Mouse (Mus musculus) lung, embryonic 14.5 days (tissue): ENCODE results near the gene Foxred2. TPM values are rescaled to one million over a fixed set of nuclear protein-coding genes. Genes with fewer than 3 reads are reported as not detected.

Experiments
- ATAC-seq: fragments of 200-750 bp; cut with Nextera tagmentation; 2 replicates; pipeline ENCODE4 v1.8.0; 2017; ENCODE audit warnings: mild to moderate bottlenecking, moderate TSS enrichment, moderate library complexity; ENCODE audit not compliant: insufficient read depth
- DNase-seq: peaks from one replicate; pipeline ENCODE4 v3.0.0-alpha.2; 2015
- H3K27ac ChIP-seq: fragments of 300-500 bp; sonication (generic); 2 replicates; pipeline ENCODE4 v1.5.1; 2014; ENCODE audit warnings: low read depth, mild to moderate bottlenecking, moderate library complexity
- H3K27me3 ChIP-seq: fragments of 300-500 bp; sonication (generic); 2 replicates; pipeline ENCODE4 v1.6.1; 2014; ENCODE audit warnings: low read length, control low read depth; ENCODE audit not compliant: insufficient read depth
- H3K36me3 ChIP-seq: fragments of 300-500 bp; sonication (generic); 2 replicates; pipeline ENCODE4 v1.6.1; 2014; ENCODE audit warnings: control low read depth; ENCODE audit not compliant: insufficient read depth
- H3K4me1 ChIP-seq: fragments of 300-500 bp; sonication (generic); 2 replicates; pipeline ENCODE4 v1.6.1; 2014; ENCODE audit warnings: antibody characterized with exemption, control low read depth; ENCODE audit not compliant: insufficient read depth
- H3K4me2 ChIP-seq: fragments of 300-500 bp; sonication (generic); 2 replicates; pipeline ENCODE4 v1.6.1; 2014; ENCODE audit warnings: mild to moderate bottlenecking
- H3K4me3 ChIP-seq: fragments of 300-500 bp; sonication (generic); 2 replicates; pipeline ENCODE4 v1.5.1; 2014; ENCODE audit warnings: low read depth, low read length
- H3K9ac ChIP-seq: fragments of 300-500 bp; sonication (generic); 2 replicates; pipeline ENCODE4 v1.6.1; 2014
- H3K9me3 ChIP-seq: fragments of 300-500 bp; sonication (generic); 2 replicates; pipeline ENCODE4 v1.6.1; 2016; ENCODE audit warnings: low read depth, low read length, control low read depth
- CTCF ChIP-seq: IDR thresholded peaks from 2 replicates; pipeline ENCODE4 v1.5.1; 2016; ENCODE audit warnings: antibody characterized with exemption, low read depth
- WGBS: fragments of 180-500 bp; shearing (Covaris S2); extraction: QIAGEN DNeasy Blood & Tissue Kit; methylation state at CpG from one replicate; pipeline ENCODE4 v1.1.7; 2014; 5-methylcytosine and 5-hydroxymethylcytosine counted together
- polyA plus RNA-seq: library from polyadenylated mRNA; unstranded; fragments of >200 nt; fragmentation: Nextera tagmentation; extraction: Ambion mirVana; gene quantifications from 2 replicates; pipeline ENCODE4 v1.2.1, GENCODE M21; 2014

Gene Foxred2
- polyA plus RNA-seq, 1 experiment from 2014 or later: 5.4 TPM

DNA sequence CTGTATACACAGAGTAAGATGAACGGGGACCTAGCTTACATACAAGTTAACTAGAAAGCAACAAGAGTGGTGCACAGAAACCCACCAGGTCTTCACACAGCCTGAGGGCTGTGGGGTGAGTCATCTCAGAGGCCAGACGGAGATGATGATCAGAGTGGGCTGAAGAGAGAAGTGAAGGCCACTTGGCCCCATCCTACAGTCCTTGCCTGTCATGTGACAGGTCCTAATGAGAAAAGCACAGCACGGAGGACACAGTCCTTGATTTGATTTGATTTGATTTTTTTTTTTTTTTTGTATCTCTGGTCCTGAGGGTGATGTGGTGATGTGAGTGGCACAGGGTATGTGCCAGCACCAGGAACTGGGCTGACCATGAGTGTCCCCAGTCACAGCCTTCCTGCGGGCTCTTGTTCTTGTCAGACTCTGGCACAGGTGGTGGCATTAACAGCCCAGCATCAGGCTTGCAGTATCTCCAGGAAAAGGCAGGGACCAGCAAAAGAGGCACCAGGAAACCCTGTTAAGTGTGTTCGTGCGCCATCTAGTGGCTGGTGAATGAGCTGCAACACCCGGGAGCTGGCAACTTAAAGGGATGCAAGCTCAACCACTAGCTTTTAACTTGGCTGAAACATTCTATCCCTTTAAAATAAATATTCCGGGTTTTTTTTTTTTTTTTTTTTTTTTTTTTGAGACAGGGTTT, 39.5 kb downstream of the Foxred2 start:
- Histone ChIP-seq H3K9me3 (no peaks in the 10 kb centered on the region), H3K9ac (no peak overlapping the region), H3K27ac (no peak overlapping the region), H3K4me3 (no peak overlapping the region), H3K36me3 (peaks cover 70% of the 10 kb centered on the region), H3K4me1 (no peaks in the 10 kb centered on the region), H3K27me3 (no peaks in the 10 kb centered on the region), H3K4me2 (no peak overlapping the region)
- peak; percentile 92 for TF ChIP-seq CTCF
- peak; percentile 40 for ATAC-seq
- peak; percentile 97 for DNase-seq
- 41% methylated on average over 7 of the region's 8 CpGs for WGBS

DNA sequence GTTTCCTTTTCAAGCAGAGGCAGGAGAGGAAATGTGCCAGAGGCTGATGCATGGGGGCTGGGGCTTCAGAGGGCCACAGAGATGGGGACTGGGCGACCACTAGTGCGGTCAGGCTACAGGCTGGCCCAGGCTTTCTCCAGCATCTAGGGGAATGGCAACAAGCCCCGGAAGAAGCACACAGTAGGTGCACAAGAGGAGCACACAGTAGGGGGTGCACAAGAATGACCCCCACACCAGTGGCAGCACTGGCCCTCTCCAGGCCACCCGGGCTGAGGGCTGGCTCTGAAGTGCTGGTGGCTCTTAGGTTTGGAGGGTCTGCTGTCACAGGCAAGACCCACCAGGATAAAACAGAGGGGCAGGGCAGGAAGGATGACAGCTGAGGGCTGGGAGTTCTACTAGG, 41.2 kb downstream of the Foxred2 start:
- DNase-seq (no peak), ATAC-seq (no peak)
- WGBS: 90% methylated on average over 4 of the region's 4 CpGs
- H3K4me3 ChIP-seq: no peak overlapping the region
- H3K4me1 ChIP-seq: no peaks in the 10 kb centered on the region
- no peak overlapping the region for H3K9ac ChIP-seq
- H3K36me3 ChIP-seq: peaks cover 55% of the 10 kb centered on the region
- no peaks in the 10 kb centered on the region for H3K27me3 ChIP-seq
- H3K9me3 ChIP-seq: no peaks in the 10 kb centered on the region
- no peak overlapping the region for H3K4me2 ChIP-seq
- no peak for TF ChIP-seq CTCF
- H3K27ac ChIP-seq: no peak overlapping the region

GRCm38 (mm10) chr15:77914507-77914906, 42.0 kb downstream of the Foxred2 start:
- H3K4me2 ChIP-seq: no peak overlapping the region
- no peaks in the 10 kb centered on the region for H3K27me3 ChIP-seq
- no peak overlapping the region for H3K4me3 ChIP-seq
- no peaks in the 10 kb centered on the region for H3K4me1 ChIP-seq
- no peak overlapping the region for H3K27ac ChIP-seq
- H3K9ac ChIP-seq: no peak overlapping the region
- no peak for ATAC-seq
- no peaks in the 10 kb centered on the region for H3K9me3 ChIP-seq
- no peak for DNase-seq
- 98% methylated on average over 3 of the region's 3 CpGs for WGBS
- peaks cover 52% of the 10 kb centered on the region for H3K36me3 ChIP-seq
- no peak for TF ChIP-seq CTCF

GRCm38 (mm10) chr15:77913054-77913453, 43.5 kb downstream of the Foxred2 start:
- DNase-seq: no peak
- no peak overlapping the region for H3K4me3 ChIP-seq
- 67% methylated on average over 8 of the region's 8 CpGs for WGBS
- H3K4me1 ChIP-seq: 0 out of 2 replicates have a peak, but pooled peaks cover 3% of the 10 kb centered on the region
- H3K4me2 ChIP-seq: no peak overlapping the region
- no peak for TF ChIP-seq CTCF
- peak overlapping the region; percentile 18; the same call in 1 of the 2 replicates for H3K27ac ChIP-seq
- no peaks in the 10 kb centered on the region for H3K27me3 ChIP-seq
- no peaks in the 10 kb centered on the region for H3K9me3 ChIP-seq
- ATAC-seq: no peak
- no peak overlapping the region for H3K9ac ChIP-seq
- peaks cover 38% of the 10 kb centered on the region for H3K36me3 ChIP-seq

DNA sequence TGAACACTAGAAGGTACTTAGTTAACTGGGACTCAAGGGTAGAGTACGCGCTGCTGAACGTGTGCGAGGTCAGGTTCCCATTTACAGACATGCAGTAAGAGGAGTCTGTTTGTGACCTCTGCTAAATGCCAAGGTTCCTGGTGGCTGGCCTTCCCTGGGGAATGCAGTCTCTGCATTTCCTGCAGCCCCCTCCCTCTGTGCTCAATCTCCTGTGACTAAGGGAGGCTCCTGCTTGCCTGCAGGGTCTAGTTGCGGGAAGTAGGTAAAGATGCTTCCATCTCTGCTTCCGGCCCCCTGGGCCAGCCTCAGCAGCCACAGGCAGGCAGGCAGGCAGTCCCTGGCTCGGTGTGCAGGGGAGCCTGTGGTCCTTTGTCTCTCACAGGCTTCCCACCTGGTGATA, 43.9 kb downstream of the Foxred2 start:
- Histone ChIP-seq H3K4me1 (0 out of 2 replicates have a peak, but pooled peaks cover 3% of the 10 kb centered on the region), H3K4me3 (no peak overlapping the region), H3K4me2 (no peak overlapping the region), H3K27me3 (no peaks in the 10 kb centered on the region), H3K9me3 (no peaks in the 10 kb centered on the region), H3K36me3 (peaks cover 34% of the 10 kb centered on the region), H3K27ac (peak overlapping the region; percentile 18; the same call in 1 of the 2 replicates), H3K9ac (no peak overlapping the region)
- no peak for TF ChIP-seq CTCF
- no peak for ATAC-seq
- 47% methylated on average over 7 of the region's 7 CpGs for WGBS
- DNase-seq: no peak

DNA sequence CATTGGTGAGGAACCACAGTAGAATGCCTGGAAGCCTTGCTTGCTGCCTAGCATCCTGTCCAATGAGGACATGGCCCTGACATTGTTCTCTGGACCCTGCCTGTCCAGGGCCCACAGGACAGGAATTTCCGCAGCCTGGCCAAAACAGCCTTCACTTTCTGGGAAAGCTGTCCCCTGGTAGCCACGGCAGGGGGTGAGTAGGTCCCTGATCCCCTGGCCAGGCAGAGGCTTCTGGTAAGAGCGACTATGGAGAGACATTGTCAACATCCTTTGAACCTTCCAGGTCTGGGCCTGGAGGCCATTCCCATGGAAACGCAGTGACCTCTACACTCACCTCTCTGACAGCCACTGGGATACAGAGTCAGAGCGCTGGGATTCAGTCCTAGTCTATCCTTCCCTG, 44.5 kb downstream of the Foxred2 start:
- Histone ChIP-seq H3K9me3 (no peaks in the 10 kb centered on the region), H3K27me3 (no peaks in the 10 kb centered on the region), H3K9ac (no peak overlapping the region), H3K4me2 (no peak overlapping the region), H3K27ac (no peak overlapping the region; the same call in 1 of the 2 replicates), H3K4me1 (0 out of 2 replicates have a peak, but pooled peaks cover 5% of the 10 kb centered on the region), H3K36me3 (peaks cover 33% of the 10 kb centered on the region), H3K4me3 (no peak overlapping the region)
- DNase-seq (no peak), ATAC-seq (no peak)
- no peak for TF ChIP-seq CTCF
- 36% methylated on average over 5 of the region's 5 CpGs for WGBS

- TF ChIP-seq CTCF: no peak
- no peaks in the 10 kb centered on the region for H3K27me3 ChIP-seq
- peak overlapping the region; percentile 78 for H3K27ac ChIP-seq
- H3K4me1 ChIP-seq: peaks cover 15% of the 10 kb centered on the region
- H3K9ac ChIP-seq: no peak overlapping the region
- no peak overlapping the region for H3K4me2 ChIP-seq
- H3K9me3 ChIP-seq: no peaks in the 10 kb centered on the region
- H3K36me3 ChIP-seq: peaks cover 25% of the 10 kb centered on the region
- DNase-seq: peak; percentile 70
- 10% methylated on average over 2 of the region's 2 CpGs for WGBS
- no peak overlapping the region for H3K4me3 ChIP-seq
- ATAC-seq: peak; percentile 61; the same call in 1 of the 2 replicates
Observed at GRCm38 (mm10) chr15:77911065-77911464, 45.5 kb downstream of the Foxred2 start.
